Mouse (Mus musculus) cortical plate, adult 2 months (tissue): ENCODE measurements around the gene Col23a1. TPM values are rescaled to one million over a fixed set of nuclear protein-coding genes. Genes with fewer than 3 reads are reported as not detected.
"Not testable (repeated sequence)": the region's sequence is repeated elsewhere in the genome, so short reads cannot be mapped to it uniquely, and the experiment has no call there.

Source experiments
- H3K27ac ChIP-seq: fragments of 200-500 bp; 2 replicates; pipeline ENCODE4 v1.5.1; 2012; ENCODE audit warnings: low read length, control low read depth, inconsistent platforms; ENCODE audit not compliant: insufficient read depth
- H3K4me1 ChIP-seq: fragments of 200-500 bp; 2 replicates; pipeline ENCODE4 v1.6.1; 2011; ENCODE audit warnings: low read length; ENCODE audit not compliant: control insufficient read depth, insufficient read depth
- H3K4me3 ChIP-seq: fragments of 200-500 bp; 2 replicates; pipeline ENCODE4 v1.5.1; 2011; ENCODE audit warnings: mild to moderate bottlenecking, low read length, control low read depth; ENCODE audit not compliant: insufficient read depth
- CTCF ChIP-seq: fragments of 200-500 bp; IDR thresholded peaks from 2 replicates; pipeline ENCODE4 v1.5.1; 2011; ENCODE audit warnings: mild to moderate bottlenecking, control low read depth, low read length; ENCODE audit not compliant: insufficient read depth; ENCODE audit errors: extremely low read depth
- POLR2A ChIP-seq: fragments of 200-500 bp; IDR thresholded peaks from 2 replicates; pipeline ENCODE4 v1.6.1; 2011; ENCODE audit warnings: mild to moderate bottlenecking, low read length, control low read depth; ENCODE audit not compliant: insufficient read depth; ENCODE audit errors: extremely low read depth
- polyA plus RNA-seq: library from polyadenylated mRNA; depleted of rRNA; stranded (reverse); fragments of >200 nt; gene quantifications from 2 replicates; pipeline ENCODE4 v1.2.3, GENCODE M21; 2012

The Col23a1 gene
- polyA plus RNA-seq, 1 experiment, result 7.3 TPM

DNA sequence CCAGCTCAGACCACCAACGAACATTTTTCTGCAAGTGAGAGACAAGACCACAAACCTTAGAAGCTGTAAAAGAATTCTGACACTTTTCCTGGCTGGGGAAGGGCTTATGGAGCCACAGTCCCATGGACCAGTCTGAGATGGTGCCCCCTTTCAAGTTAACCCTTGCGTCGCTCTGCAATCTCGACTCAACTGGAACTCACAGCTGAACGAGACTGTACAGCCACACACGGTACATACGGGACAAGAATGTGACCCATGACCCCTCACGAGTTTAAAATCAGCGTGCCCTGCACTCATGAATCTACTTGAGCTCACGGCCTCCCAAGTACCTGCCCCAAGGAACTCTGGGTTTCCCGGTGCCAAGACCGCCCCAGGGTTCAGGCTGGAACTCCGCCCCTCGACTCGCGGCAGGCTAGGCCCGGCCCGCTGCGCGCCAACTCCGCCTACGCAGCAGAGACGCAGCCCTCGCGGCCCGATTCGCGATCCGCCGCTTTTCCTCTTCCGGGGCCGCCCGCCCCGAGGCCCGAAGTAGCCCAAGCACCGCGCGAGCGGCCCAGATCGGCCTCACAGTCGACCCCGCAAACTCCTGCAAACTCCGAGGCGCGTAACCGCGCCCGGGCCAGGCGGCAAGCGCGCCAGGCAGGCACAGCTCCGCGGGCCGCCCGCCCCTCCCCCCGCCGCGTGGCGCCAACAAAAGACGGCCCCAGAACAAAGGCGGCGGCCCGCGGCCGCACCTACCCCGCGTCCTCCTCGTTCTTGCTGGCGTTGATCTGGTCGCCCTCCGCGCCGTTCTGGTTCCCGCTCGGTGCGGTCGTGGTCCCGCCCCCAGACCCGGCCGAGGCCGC, 316.1 kb downstream of the Col23a1 start:
- H3K4me1 ChIP-seq, result peaks cover 2% of the 10 kb centered on the region
- TF ChIP-seq POLR2A (0 out of 2 replicates have a peak, but pooled peaks have one; percentile 10), CTCF (no peak)
- H3K4me3 ChIP-seq, result peak overlapping the region; percentile 35
- H3K27ac ChIP-seq, result peak overlapping the region; percentile 82

DNA sequence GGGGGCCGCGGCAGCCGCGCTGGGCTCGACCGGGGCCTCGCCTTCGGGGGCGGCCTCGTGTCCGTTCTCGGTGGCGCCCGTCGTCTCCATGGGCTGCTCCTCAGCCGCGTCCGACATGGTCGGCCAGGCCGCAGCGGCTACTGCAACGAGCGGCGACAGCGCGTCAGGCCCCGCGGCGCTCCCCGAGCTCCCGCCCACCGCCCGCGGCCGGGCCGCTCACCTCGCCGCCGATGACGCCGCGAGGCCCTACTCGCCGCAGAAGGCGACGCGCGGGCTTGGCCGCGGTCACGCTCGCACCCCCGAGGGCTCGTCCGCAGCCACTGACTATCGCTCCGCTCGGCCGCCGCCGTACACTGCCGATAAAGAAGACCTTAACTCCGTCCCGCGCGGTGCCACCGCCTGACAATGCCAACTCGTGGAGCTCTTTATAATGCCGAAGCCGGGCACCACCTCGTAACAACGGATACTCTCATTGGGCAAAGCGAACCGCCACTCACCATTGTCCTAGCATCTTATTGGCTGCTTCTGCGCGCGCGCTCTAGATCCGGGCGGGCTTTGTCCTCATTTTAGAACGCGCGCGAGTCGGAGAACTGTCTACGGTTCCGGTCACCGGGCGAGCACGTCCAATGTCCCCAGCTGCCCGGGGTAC, 316.9 kb downstream of the Col23a1 start, which contains the start of gene Hnrnpab:
Gene Hnrnpab (minus strand): TSS at position 401 of the 649 bp plus-strand sequence.
- peak within 1 kb of the TSS; percentile 35 for H3K4me3 ChIP-seq
- H3K27ac ChIP-seq, result peak within 1 kb of the TSS; percentile 82
- TF ChIP-seq POLR2A (peak; percentile 99), CTCF (no peak)
- peaks cover 2% of the 10 kb centered on the region for H3K4me1 ChIP-seq

DNA sequence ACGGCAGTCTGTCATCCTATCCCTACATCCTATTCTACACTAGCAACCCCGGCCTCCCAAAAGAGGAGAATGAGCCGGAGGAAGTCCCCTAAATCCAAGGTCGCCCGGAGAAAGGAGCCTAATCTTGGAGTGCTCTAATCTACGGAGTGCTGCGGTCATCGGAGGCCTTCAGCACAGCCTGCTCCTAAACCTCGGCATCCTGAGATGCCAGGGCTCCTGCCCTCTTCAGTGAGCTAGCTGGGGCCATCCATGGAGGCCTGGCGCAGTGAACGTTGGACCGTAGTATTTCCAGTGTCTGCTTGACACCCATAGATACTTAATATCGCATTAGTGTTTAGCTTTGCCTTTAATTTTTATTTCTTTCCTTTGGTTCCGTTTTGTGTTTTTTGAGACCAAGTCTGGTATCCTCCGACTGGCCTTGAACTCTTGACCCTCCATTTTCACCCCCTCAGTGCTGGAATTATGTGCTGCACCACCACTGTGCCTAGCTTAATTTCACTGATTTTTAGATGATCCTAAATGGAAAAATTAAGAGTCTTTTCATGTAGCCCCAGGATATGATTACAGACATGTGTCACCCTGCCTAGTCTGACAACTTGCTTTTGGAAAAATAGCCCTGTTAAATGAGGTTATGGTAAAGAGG, 317.5 kb downstream of the Col23a1 start:
- no peak overlapping the region for H3K27ac ChIP-seq
- peaks cover 2% of the 10 kb centered on the region; the same call in 1 of the 2 replicates for H3K4me1 ChIP-seq
- TF ChIP-seq POLR2A, result no peak
- TF ChIP-seq CTCF, result no peak
- peak overlapping the region; percentile 35 for H3K4me3 ChIP-seq

- TF ChIP-seq CTCF (no peak), POLR2A (no peak)
Measured at GRCm38 (mm10) chr11:51609266-51609909, 319.7 kb downstream of the Col23a1 start.

GRCm38 (mm10) chr11:51609940-51610339, 320.2 kb downstream of the Col23a1 start:
- not testable (repeated sequence) for H3K4me3 ChIP-seq, H3K4me1 ChIP-seq, H3K27ac ChIP-seq

More at GRCm38 (mm10) chr11:51609266-51609909, 319.7 kb downstream of the Col23a1 start:
- no peak overlapping the region for H3K27ac ChIP-seq
- no peak overlapping the region for H3K4me3 ChIP-seq
- peaks cover 2% of the 10 kb centered on the region; the same call in 1 of the 2 replicates for H3K4me1 ChIP-seq

GRCm38 (mm10) chr11:51614256-51614655, 324.5 kb downstream of the Col23a1 start:
- H3K27ac ChIP-seq, result no peak overlapping the region
- H3K4me1 ChIP-seq, result peaks cover 2% of the 10 kb centered on the region
- no peak for TF ChIP-seq POLR2A
- no peak for TF ChIP-seq CTCF
- H3K4me3 ChIP-seq, result no peak overlapping the region

DNA sequence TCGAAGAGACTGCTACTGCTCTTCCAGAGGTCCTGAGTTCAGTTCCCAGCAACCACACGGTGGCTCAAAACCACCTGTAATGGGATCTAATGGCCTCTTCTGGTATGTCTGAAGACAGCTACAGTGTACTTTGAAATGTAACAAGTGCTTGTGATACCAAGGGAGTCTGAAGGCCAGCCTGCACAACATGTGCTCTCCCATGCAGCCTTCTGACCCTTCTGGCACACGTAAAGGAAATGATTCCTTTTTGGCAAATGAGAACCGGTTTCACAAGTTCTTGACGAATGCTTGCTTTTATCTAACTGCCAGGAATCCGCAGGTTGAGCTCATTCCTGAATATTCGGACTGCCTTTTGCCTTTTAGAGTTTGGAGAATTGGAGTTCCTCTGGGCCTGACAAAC, 325.4 kb downstream of the Col23a1 start:
- Histone ChIP-seq H3K27ac (peak overlapping the region; percentile 45; the same call in 1 of the 2 replicates), H3K4me3 (peak overlapping the region; percentile 37; the same call in 1 of the 2 replicates), H3K4me1 (peaks cover 2% of the 10 kb centered on the region)
- TF ChIP-seq POLR2A, result no peak
- no peak for TF ChIP-seq CTCF

DNA sequence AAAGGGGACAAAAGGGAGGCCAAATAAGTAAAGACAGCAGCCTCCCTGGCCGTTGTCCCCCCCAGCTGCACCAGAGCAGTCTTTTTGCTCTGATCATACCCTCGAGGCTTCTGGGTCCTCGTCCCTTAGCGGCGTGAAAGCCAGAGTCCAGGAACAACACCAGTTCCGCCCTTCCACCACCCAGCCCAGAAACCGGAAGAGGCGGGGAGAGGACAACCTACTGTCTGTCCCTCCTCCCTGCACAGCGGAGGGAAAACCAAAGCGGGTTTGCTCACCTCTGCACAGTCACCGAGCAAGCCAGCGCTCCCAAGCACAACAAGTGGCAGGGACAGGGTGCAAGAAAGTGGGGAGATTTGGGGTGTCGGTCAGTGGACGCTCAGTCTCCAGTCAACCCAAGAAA, 325.9 kb downstream of the Col23a1 start:
- TF ChIP-seq POLR2A, result peak; percentile 75
- no peak for TF ChIP-seq CTCF
- H3K27ac ChIP-seq, result peak overlapping the region; percentile 45; the same call in 1 of the 2 replicates
- peaks cover 2% of the 10 kb centered on the region for H3K4me1 ChIP-seq
- H3K4me3 ChIP-seq, result peak overlapping the region; percentile 37

DNA sequence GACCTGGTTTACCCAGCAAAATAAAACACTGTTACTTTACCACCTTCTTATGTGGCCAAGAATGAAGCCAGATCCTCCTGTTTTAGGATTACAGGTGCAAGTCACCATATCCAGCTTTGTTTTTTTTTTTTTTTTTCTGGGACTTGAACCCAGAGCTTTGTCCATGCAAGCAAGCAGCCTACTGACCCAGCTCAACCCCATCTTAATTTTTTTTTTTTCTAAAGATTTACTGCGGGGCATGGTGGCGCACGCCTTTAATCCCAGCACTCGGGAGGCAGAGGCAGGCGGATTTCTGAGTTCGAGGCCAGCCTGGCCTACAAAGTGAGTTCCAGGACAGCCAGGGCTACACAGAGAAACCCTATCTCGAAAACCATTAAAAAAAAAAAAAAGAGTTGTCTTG, 326.4 kb downstream of the Col23a1 start:
- H3K4me3 ChIP-seq, result peak overlapping the region; percentile 37; the same call in 1 of the 2 replicates

DNA sequence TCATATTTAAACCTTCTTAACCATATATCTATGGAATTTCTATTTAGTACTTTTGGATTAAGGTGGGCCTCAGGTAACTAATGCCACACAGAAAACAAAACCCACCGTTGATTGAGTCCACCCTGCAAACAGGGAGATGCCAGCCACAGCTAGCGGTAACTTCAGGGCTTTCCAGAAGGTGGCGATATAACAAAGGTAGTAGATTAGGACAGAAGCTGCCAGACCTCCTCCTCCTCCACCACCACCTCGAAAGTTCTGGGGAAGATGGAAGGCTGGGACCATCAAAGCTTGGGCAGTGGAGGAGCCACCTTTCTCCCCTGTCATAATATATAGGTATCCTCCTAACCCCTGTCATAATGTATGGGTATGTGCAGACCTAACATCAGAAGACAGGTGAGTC, 328.0 kb downstream of the Col23a1 start:
- TF ChIP-seq POLR2A (no peak), CTCF (peak; percentile 92)
- H3K27ac ChIP-seq, result no peak overlapping the region
- H3K4me3 ChIP-seq, result no peak overlapping the region
- peaks cover 11% of the 10 kb centered on the region for H3K4me1 ChIP-seq

More for the DNA sequence above, 326.4 kb downstream of the Col23a1 start:
- not testable (repeated sequence) for H3K27ac ChIP-seq, H3K4me1 ChIP-seq
